Mouse (Mus musculus) frontal cortex, postnatal 25 days (tissue): ENCODE measurements at regions not wholly inside any gene's neighbourhood (a gene's known extent, or its start where the extent isn't known, plus 50 kb on each side); places are given as distances from the start of the nearest gene placed in this dataset.

Experiments
- DNase-seq, 2 experiments: peaks; one replicate each; pipeline ENCODE4 v3.0.0; 2022; ENCODE audit warnings: low spot score in 2 of 2

GRCm38 (mm10) chr9:25374161-25374560 is 107.2 kb upstream of the Eepd1 start:
- no peak for DNase-seq

DNA sequence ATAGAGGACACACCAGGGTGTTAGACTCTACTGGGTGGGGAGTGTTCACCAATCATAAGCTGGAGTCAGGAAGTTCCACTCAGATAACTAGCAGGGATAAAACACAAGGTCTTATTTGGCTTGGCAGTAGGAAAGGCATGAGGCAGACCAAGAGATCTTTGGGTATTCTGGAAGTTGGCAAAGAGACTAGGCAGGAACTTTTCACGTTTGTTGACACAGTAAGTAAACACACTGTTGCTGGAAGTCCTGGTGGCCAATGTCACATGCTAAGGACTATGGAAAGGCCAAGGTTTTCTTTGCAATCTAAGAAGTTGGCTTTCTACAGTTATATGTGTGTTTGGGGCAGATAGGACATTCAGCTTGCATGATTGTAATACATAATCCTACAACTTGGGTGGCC is 105.1 kb upstream of the Eepd1 start:
- no peak for DNase-seq

- DNase-seq = no peak
Observed at GRCm38 (mm10) chr9:25377771-25378747, 103.3 kb upstream of the Eepd1 start.

DNA sequence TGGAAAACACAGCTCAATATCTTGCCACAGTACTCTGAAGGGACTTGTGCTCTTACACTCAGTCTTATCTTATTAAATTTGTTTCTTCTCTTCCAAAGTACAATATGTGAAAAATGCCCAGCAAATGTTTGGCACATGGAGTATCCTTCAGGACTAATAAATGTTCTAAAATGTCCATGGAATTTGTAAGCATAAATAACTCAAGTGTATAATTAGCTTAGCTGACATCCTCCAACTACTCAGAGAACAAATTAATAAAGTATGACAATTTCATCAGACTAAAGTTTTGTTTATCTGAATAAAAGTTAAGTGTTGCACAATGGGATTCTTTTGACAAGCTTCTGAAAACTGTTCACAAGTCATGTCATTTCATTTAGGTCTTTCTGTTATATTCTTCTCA is 96.0 kb upstream of the Eepd1 start:
- DNase-seq = no peak

DNA sequence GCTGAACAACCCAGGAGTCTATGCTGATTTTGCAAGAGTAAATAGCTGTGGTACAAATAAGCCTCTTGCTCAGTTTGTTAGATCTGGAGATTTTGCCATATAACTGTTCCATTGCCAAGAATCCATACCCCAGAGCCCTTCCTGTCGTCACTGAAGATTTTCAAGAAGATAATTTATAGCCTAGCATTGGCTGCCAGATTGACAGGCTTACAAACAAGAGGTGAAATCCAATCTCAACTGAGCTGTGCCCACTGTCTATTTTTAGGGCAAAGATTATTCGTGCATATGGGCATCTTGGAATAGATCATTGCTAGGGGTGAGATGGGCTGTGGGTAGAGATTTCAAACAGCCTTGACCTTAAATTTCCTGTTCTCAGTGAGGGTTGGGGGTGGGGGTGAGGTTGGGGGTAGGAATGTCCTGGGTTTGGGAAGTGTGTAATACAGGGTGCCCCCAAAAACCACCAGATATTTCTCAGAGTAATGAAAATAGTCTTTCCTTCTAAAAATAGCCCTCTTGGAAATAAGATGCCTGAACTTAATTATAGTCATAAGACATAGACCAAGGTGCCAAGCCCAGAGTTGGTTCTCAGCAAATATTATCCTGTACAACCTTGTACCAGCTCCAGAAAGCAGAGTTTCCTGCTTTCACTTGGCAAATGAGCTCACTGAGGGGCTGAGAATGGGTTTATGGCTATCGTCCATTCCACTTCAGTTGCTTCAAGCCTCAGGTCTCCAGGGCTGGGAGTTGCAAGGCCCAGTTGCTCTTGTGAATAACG is 93.3 kb upstream of the Eepd1 start:
- no peak for DNase-seq

GRCm38 (mm10) chr9:25389351-25389750 is 92.0 kb upstream of the Eepd1 start:
- DNase-seq = no peak

DNA sequence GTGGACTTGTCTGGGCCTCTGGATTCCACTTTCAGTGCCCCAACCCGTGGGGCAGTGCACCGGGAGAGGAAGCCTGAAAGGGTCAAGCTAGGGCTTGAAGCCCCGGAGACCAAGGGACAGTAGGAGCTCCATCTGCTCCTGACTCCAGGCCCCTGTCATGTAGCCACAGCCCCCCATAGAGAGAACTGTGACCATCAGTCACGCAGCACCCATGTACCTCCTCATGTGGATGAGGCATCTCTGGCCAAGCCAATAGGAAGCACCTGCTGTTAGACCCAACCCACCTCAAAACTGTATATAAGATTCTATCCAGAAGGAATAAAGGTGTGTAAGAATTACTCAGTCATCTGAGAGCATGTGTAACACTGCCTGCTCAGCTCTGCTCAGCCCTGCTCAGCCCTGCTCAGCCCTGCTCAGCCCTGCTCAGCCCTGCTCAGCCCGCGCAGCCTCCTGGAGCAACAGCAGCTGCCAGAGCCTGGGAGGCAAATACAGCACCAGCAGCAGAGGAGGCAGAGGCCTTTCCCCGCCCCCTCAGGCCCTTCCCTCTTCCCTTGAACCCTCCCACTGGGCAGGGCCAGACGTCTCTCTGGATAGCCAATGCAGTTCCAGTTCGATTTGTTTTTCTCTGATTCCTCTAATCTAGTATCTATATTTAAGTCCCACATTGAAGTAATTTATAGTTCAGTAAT is 80.6 kb upstream of the Eepd1 start:
- DNase-seq = no peak

DNA sequence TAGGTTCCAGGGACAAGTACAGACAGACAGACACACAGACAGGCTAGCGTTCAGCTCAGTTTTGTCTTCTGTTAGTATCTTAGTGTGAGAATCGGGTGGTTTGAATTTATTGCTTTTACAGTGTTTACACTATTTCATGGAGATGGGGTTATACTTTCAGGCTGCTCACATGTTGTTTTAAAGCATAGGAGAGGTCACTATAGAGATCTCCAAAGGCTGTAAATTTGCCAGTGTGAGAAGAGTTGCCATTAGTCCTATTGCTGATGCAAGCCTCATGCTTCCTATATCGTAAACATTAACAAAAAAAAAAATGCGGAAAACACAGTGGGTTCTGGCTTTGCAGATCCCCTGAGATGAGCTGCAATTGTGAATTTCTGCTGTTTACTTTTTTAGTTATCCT is 75.5 kb upstream of the Eepd1 start:
- no peak for DNase-seq

DNA sequence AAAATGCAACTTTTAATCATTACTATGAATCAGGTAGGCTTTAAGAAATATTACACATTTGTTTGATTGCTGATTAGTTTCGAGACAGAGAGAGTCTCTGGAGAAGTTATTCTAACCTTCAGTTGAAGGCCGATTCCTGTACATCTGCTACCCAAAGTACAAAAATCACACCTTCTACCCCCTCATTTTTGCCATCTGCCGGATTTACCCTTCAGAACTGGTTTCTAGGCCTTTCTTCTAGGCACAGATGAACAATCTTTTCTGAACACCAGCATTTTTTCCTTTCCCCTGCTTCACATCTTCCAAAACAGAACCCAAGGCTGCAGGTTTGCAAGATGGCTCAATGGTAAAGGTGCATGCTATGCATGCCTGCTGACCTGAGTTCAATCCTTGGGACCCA is 72.8 kb upstream of the Eepd1 start:
- peak in 1 of 2 experiments; percentile 36 for DNase-seq

GRCm38 (mm10) chr9:25409729-25410128 is 71.6 kb upstream of the Eepd1 start:
- no peak for DNase-seq

- DNase-seq = no peak
Observed at GRCm38 (mm10) chr9:25413873-25414272, 67.5 kb upstream of the Eepd1 start.

DNA sequence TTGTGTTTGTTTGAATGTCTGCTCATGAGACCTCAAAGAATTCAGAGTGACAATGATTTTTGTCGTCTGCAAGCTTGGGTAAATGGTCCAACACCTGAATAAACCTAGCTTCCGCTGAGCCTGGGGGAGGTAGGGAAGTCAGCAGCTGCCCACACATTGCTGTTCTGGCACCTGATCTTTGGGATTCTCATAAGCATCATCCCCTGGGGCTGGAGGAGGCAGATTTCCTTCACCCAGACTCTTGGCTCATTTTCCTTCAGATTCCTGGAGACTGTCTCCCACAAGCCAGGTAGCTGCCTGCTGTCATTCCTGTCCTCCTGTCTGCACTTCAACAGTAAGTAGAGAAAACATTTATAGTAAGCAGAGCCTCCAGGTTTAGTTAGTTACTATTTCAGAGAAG is 67.0 kb upstream of the Eepd1 start:
- DNase-seq = no peak

DNA sequence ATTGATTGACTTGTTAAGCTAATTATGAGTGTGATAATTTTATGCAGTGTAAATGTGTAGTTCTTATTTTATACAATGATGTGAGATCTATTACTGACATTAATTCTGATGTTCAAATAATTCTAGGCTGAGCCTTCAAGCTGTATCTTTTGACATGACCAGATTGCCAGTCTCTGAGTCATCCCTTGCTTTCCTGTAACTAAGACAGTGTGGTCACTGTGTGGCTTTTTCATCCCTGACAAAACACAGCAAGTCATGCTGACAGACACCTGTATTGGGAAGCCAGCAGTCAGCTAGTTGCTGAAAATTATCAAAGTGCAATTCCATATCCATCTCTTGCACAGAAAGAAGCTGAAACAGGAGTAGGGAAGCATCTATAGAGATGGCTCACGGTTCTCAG is 54.4 kb upstream of the Eepd1 start:
- no peak for DNase-seq

DNA sequence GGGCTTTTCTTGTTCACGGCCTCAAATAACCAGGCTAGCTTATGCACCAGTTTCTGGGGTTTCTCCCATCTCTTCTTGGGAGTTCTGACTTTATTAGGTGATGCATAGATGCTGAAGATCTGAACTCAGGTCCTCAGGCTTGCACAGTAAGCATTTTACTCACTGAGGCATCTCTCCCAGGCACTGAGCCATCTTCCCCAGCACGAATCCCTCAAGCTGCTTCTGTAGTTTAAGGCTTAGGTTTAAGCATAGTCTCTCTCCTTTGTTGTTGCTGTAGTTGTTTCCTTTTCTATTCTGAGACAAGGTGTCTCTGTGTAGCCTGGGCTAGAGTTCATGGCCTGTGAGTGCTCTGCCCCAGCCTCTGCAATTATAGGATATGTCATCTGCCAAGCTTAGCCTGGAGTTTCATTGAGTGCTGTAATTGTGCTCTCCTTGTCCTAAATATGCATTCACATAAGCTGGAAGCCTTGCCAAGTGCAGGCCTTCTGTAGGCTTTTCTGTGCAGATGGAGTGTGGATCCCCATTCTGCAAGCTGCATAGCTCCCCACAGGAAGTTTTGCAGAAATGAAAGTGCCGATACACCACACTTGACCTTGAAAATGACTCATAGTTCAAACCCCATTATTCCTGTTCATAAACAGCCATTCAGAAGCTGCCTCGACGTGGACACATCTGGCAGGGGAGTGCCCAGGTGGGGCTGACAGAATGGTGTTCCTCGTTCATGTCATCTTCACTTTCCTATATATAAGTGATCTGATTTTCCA is 51.7 kb upstream of the Eepd1 start:
- DNase-seq = no peak
